Mouse (Mus musculus): Measurements from ENCODE around the gene Susd4. TPM values are rescaled to one million over a fixed set of nuclear protein-coding genes. Genes with fewer than 3 reads are reported as not detected.

Susd4 gene
- total RNA-seq, 2 experiments from 2014 or later = 99.5 to 102 TPM

GRCm38 (mm10) chr1:182902906-182903305 lies 139.2 kb downstream of the Susd4 start:
- intact Hi-C loops (cut with DNase I) = no loop called here
- no peak for DNase-seq (ENCODE audit: low spot score in 2 of 2)

GRCm38 (mm10) chr1:182905669-182906068 lies 142.0 kb downstream of the Susd4 start:
- DNase-seq (ENCODE audit: low spot score in 2 of 2) = no peak
- intact Hi-C loops (cut with DNase I) = no loop called here

GRCm38 (mm10) chr1:182908050-182909036 lies 144.7 kb downstream of the Susd4 start:
- intact Hi-C loops (cut with DNase I) = no loop called here
- peak; percentile 92 to 97 for DNase-seq (ENCODE audit: low spot score in 2 of 2)

- no peak for DNase-seq (ENCODE audit: low spot score in 2 of 2)
- intact Hi-C loops (cut with DNase I) = no loop called here
These were observed 145.4 kb downstream of the Susd4 start for GRCm38 (mm10) chr1:182909066-182909465.

GRCm38 (mm10) chr1:182909596-182909995 lies 145.9 kb downstream of the Susd4 start:
- intact Hi-C loops (cut with DNase I) = no loop called here
- DNase-seq (ENCODE audit: low spot score in 2 of 2) = no peak

GRCm38 (mm10) chr1:182912591-182912990 lies 148.9 kb downstream of the Susd4 start:
- intact Hi-C loops (cut with DNase I) = no loop called here
- DNase-seq (ENCODE audit: low spot score in 2 of 2) = no peak

GRCm38 (mm10) chr1:182914121-182914908 lies 150.7 kb downstream of the Susd4 start:
- DNase-seq (ENCODE audit: low spot score in 2 of 2) = no peak
- intact Hi-C loops (cut with DNase I) = no loop called here

GRCm38 (mm10) chr1:182916166-182916565 lies 152.5 kb downstream of the Susd4 start:
- no peak for DNase-seq (ENCODE audit: low spot score in 2 of 2)
- intact Hi-C loops (cut with DNase I) = no loop called here

GRCm38 (mm10) chr1:182918718-182919346 lies 155.2 kb downstream of the Susd4 start:
- intact Hi-C loops (cut with DNase I) = no loop called here
- no peak for DNase-seq (ENCODE audit: low spot score in 2 of 2)

- DNase-seq (ENCODE audit: low spot score in 2 of 2) = no peak
- intact Hi-C loops (cut with DNase I) = no loop called here
These were observed 159.2 kb downstream of the Susd4 start for GRCm38 (mm10) chr1:182922824-182923223.

- intact Hi-C loops (cut with DNase I) = no loop called here
- DNase-seq (ENCODE audit: low spot score in 2 of 2) = no peak
These were observed 162.8 kb downstream of the Susd4 start for GRCm38 (mm10) chr1:182926465-182926864.

- intact Hi-C loops (cut with DNase I) = no loop called here
These were observed 164.5 kb downstream of the Susd4 start for GRCm38 (mm10) chr1:182927878-182928851.

GRCm38 (mm10) chr1:182935469-182935868 lies 171.8 kb downstream of the Susd4 start:
- no peak for DNase-seq (ENCODE audit: low spot score in 2 of 2)
- intact Hi-C loops (cut with DNase I) = no loop called here

More at GRCm38 (mm10) chr1:182927878-182928851, 164.5 kb downstream of the Susd4 start:
- no peak for DNase-seq (ENCODE audit: low spot score in 2 of 2)

- no peak for DNase-seq (ENCODE audit: low spot score in 2 of 2)
- intact Hi-C loops (cut with DNase I) = no loop called here
These were observed 173.9 kb downstream of the Susd4 start for GRCm38 (mm10) chr1:182937486-182938120.

GRCm38 (mm10) chr1:182941921-182942320 lies 178.3 kb downstream of the Susd4 start:
- no peak for DNase-seq (ENCODE audit: low spot score in 2 of 2)
- intact Hi-C loops (cut with DNase I) = no loop called here

- no peak for DNase-seq (ENCODE audit: low spot score in 2 of 2)
- intact Hi-C loops (cut with DNase I) = no loop called here
These were observed 180.3 kb downstream of the Susd4 start for GRCm38 (mm10) chr1:182943911-182944310.

GRCm38 (mm10) chr1:182944638-182945037 lies 181.0 kb downstream of the Susd4 start:
- intact Hi-C loops (cut with DNase I) = no loop called here
- no peak for DNase-seq (ENCODE audit: low spot score in 2 of 2)

- intact Hi-C loops (cut with DNase I) = no loop called here
- no peak for DNase-seq (ENCODE audit: low spot score in 2 of 2)
These were observed 181.9 kb downstream of the Susd4 start for GRCm38 (mm10) chr1:182945561-182945960.

Measured in left cerebral cortex, postnatal 14 days (tissue).